Comparison of ENCODE assay signal across 8 mouse cellular contexts in genomic region chr11:60700320-60701185, GRCm38 (mm10). TPM values are rescaled to one million over a fixed set of nuclear protein-coding genes. Genes with fewer than 3 reads are reported as not detected.
DNase-seq lines count a peak whose midpoint lies in the region; ATAC-seq and TF ChIP-seq lines count a peak whose summit lies in the region.

No protein-coding gene starts in this region.

- WGBS in forebrain, postnatal 0 days: 20% methylated on average over 12 of the region's 12 CpGs
- WGBS in limb, embryonic 12.5 days: 35% methylated on average over 12 of the region's 12 CpGs
- 31% methylated on average over 12 of the region's 12 CpGs for WGBS in neural tube, embryonic 12.5 days

- TF ChIP-seq POLR2A in testis, adult 2 months (IDR thresholded peaks at IDR 0.05; ENCODE audit: control insufficient read depth, low read depth, low read length): no peak

- no peak for ATAC-seq in forebrain, postnatal 0 days
- ATAC-seq in limb, embryonic 12.5 days (ENCODE audit: insufficient number of reproducible peaks, insufficient read depth, low FRiP score, low TSS enrichment, low read depth): no peak
- ATAC-seq in neural tube, embryonic 12.5 days (ENCODE audit: low FRiP score, low read depth): 0 out of 2 replicates have a peak, but pooled peaks have one; percentile 23
- no peak for ATAC-seq in erythroid progenitor cell, adult 5-6 weeks (replicated peaks; ENCODE audit: low FRiP score, poor library complexity, severe bottlenecking)

- no peaks in the 10 kb centered on the region for H3K36me3 ChIP-seq in testis, adult 2 months (ENCODE audit: control insufficient read depth, insufficient read depth, low read length)
- peaks cover 13% of the 10 kb centered on the region; the same call in 1 of the 2 replicates for H3K36me3 ChIP-seq in forebrain, postnatal 0 days (ENCODE audit: insufficient read depth)
- H3K36me3 ChIP-seq in limb, embryonic 12.5 days: peaks cover 35% of the 10 kb centered on the region
- H3K36me3 ChIP-seq in neural tube, embryonic 12.5 days: peaks cover 20% of the 10 kb centered on the region

- H3K27me3 ChIP-seq in testis, adult 2 months (ENCODE audit: control insufficient read depth, insufficient read depth, low read length): no peaks in the 10 kb centered on the region
- no peaks in the 10 kb centered on the region for H3K27me3 ChIP-seq in forebrain, postnatal 0 days (ENCODE audit: insufficient read depth, low read length)
- H3K27me3 ChIP-seq in limb, embryonic 12.5 days: no peaks in the 10 kb centered on the region
- H3K27me3 ChIP-seq in neural tube, embryonic 12.5 days (replicated peaks): no peaks in the 10 kb centered on the region

- TF ChIP-seq CTCF in testis, adult 2 months (IDR thresholded peaks at IDR 0.05; ENCODE audit: control insufficient read depth, insufficient read depth, insufficient replicate concordance, low read depth, low read length): no peak
- TF ChIP-seq CTCF in forebrain, postnatal 0 days (IDR thresholded peaks at IDR 0.05; ENCODE audit: low read depth): 0 out of 2 replicates have a peak, but pooled peaks have one; percentile 8

- H3K9ac ChIP-seq in forebrain, postnatal 0 days: peak overlapping the region; percentile 78
- H3K9ac ChIP-seq in limb, embryonic 12.5 days (replicated peaks): peak overlapping the region; percentile 93
- H3K9ac ChIP-seq in neural tube, embryonic 12.5 days: peak overlapping the region; percentile 97

- peak; percentile 2 to 3 for DNase-seq in gastrocnemius, adult 8-10 months (ENCODE audit: low spot score in 2 of 2)
- no peak for DNase-seq in gastrocnemius, postnatal 25 days
- no peak for DNase-seq in testis, postnatal 14 days (ENCODE audit: low spot score)
- no peak for DNase-seq in forebrain, postnatal 0 days

- peak overlapping the region; percentile 86 for H3K4me2 ChIP-seq in forebrain, postnatal 0 days (ENCODE audit: low read depth)
- H3K4me2 ChIP-seq in limb, embryonic 12.5 days: peak overlapping the region; percentile 89
- peak overlapping the region; percentile 83 for H3K4me2 ChIP-seq in neural tube, embryonic 12.5 days (replicated peaks)

- H3K9me3 ChIP-seq in forebrain, postnatal 0 days (ENCODE audit: low read length): no peaks in the 10 kb centered on the region
- H3K9me3 ChIP-seq in limb, embryonic 12.5 days: no peaks in the 10 kb centered on the region
- no peaks in the 10 kb centered on the region for H3K9me3 ChIP-seq in neural tube, embryonic 12.5 days

- H3K4me3 ChIP-seq in testis, adult 2 months (ENCODE audit: control insufficient read depth, low read depth, low read length): peak overlapping the region; percentile 81
- H3K4me3 ChIP-seq in forebrain, postnatal 0 days (ENCODE audit: low read depth, low read length): peak overlapping the region; percentile 90
- peak overlapping the region; percentile 84 for H3K4me3 ChIP-seq in limb, embryonic 12.5 days (replicated peaks)
- H3K4me3 ChIP-seq in neural tube, embryonic 12.5 days: peak overlapping the region; percentile 88

- no peak overlapping the region for H3K27ac ChIP-seq in testis, adult 2 months (ENCODE audit: control insufficient read depth, insufficient read depth, low read depth, low read length)
- 0 out of 2 replicates have a peak overlapping the region, but pooled peaks have one; percentile 81 for H3K27ac ChIP-seq in forebrain, postnatal 0 days (ENCODE audit: low read depth, low read length)
- H3K27ac ChIP-seq in limb, embryonic 12.5 days: peak overlapping the region; percentile 90; the same call in 1 of the 2 replicates
- H3K27ac ChIP-seq in neural tube, embryonic 12.5 days: no peak overlapping the region

- peaks cover 25% of the 10 kb centered on the region for H3K4me1 ChIP-seq in testis, adult 2 months (ENCODE audit: control insufficient read depth, insufficient read depth, low read length)
- peaks cover 18% of the 10 kb centered on the region for H3K4me1 ChIP-seq in forebrain, postnatal 0 days (ENCODE audit: insufficient read depth)
- peaks cover 38% of the 10 kb centered on the region for H3K4me1 ChIP-seq in limb, embryonic 12.5 days (replicated peaks)
- H3K4me1 ChIP-seq in neural tube, embryonic 12.5 days: peaks cover 45% of the 10 kb centered on the region

RNA-seq across cellular contexts. Expression of gene Llgl1, which starts 1.0 kb away (rescaled TPM):
- total RNA-seq in gastrocnemius, adult 8-10 months (2022): 10 to 100 TPM in 1 of 4 experiments, 1 to 10 TPM in 3; 9.5 to 10.3 (median 9.8) TPM
- 1 to 10 TPM; 8.3 to 9.1 TPM for total RNA-seq in gastrocnemius, postnatal 25 days (2021)
- 14.6 and 16.9 TPM in 2 replicates for polyA plus RNA-seq in testis, adult 2 months (2012; rRNA removed)
- 27.8 and 32.2 TPM in 2 replicates for total RNA-seq in forebrain, postnatal 0 days (2014; rRNA removed)
- polyA plus RNA-seq in forebrain, postnatal 0 days (2015; fragmentation: Nextera tagmentation; extraction: Ambion mirVana): 25.3 and 30.1 TPM in 2 replicates
- 114 and 117 TPM in 2 replicates for polyA plus RNA-seq in limb, embryonic 12.5 days (2016; fragmentation: Nextera tagmentation; extraction: Ambion mirVana)
- 99.8 and 101 TPM in 2 replicates for polyA plus RNA-seq in neural tube, embryonic 12.5 days (2016; fragmentation: Nextera tagmentation; extraction: Ambion mirVana)
- total RNA-seq in erythroid progenitor cell, adult 5-6 weeks (2015; ENCODE audit: low replicate concordance): 5.4 and 19.1 TPM in 2 replicates
- total RNA-seq in erythroid progenitor cell, adult 5-6 weeks (2017; ENCODE audit: low replicate concordance): 6.9 and 9.2 TPM in 2 replicates

RNA-seq across cellular contexts. Expression of gene Flii, which starts 26.5 kb away (rescaled TPM):
- 100 to 1,000 TPM in 2 of 4 experiments, 10 to 100 TPM in 2; 96.0 to 116 (median 101) TPM for total RNA-seq in gastrocnemius, adult 8-10 months (2022)
- total RNA-seq in gastrocnemius, postnatal 25 days (2021): 10 to 100 TPM; 85.4 to 97.7 TPM
- polyA plus RNA-seq in testis, adult 2 months (2012; rRNA removed): 31.0 and 32.9 TPM in 2 replicates
- total RNA-seq in forebrain, postnatal 0 days (2014; rRNA removed): 80.7 and 104 TPM in 2 replicates
- 31.7 and 37.4 TPM in 2 replicates for polyA plus RNA-seq in forebrain, postnatal 0 days (2015; fragmentation: Nextera tagmentation; extraction: Ambion mirVana)
- polyA plus RNA-seq in limb, embryonic 12.5 days (2016; fragmentation: Nextera tagmentation; extraction: Ambion mirVana): 65.4 and 75.0 TPM in 2 replicates
- 71.4 and 72.8 TPM in 2 replicates for polyA plus RNA-seq in neural tube, embryonic 12.5 days (2016; fragmentation: Nextera tagmentation; extraction: Ambion mirVana)
- 39.8 and 50.5 TPM in 2 replicates for total RNA-seq in erythroid progenitor cell, adult 5-6 weeks (2015; ENCODE audit: low replicate concordance)
- 28.5 and 31.8 TPM in 2 replicates for total RNA-seq in erythroid progenitor cell, adult 5-6 weeks (2017; ENCODE audit: low replicate concordance)

RNA-seq across cellular contexts. Expression of gene Mief2, which starts 27.6 kb away (rescaled TPM):
- 10 to 100 TPM; 80.3 to 94.0 (median 84.3) TPM for total RNA-seq in gastrocnemius, adult 8-10 months (2022)
- 10 to 100 TPM; 73.9 to 91.2 TPM for total RNA-seq in gastrocnemius, postnatal 25 days (2021)
- 7.2 and 7.7 TPM in 2 replicates for polyA plus RNA-seq in testis, adult 2 months (2012; rRNA removed)
- 35.7 and 40.4 TPM in 2 replicates for total RNA-seq in forebrain, postnatal 0 days (2014; rRNA removed)
- 25.4 and 26.5 TPM in 2 replicates for polyA plus RNA-seq in forebrain, postnatal 0 days (2015; fragmentation: Nextera tagmentation; extraction: Ambion mirVana)
- polyA plus RNA-seq in limb, embryonic 12.5 days (2016; fragmentation: Nextera tagmentation; extraction: Ambion mirVana): 17.0 and 18.5 TPM in 2 replicates
- 17.5 and 19.5 TPM in 2 replicates for polyA plus RNA-seq in neural tube, embryonic 12.5 days (2016; fragmentation: Nextera tagmentation; extraction: Ambion mirVana)
- 0.42 TPM in 1 of 2 replicates, not detected in the other for total RNA-seq in erythroid progenitor cell, adult 5-6 weeks (2015; ENCODE audit: low replicate concordance)
- 0.39 TPM in 1 of 2 replicates, not detected in the other for total RNA-seq in erythroid progenitor cell, adult 5-6 weeks (2017; ENCODE audit: low replicate concordance)

Comparison
In these comparisons a context has a peak if more than half of its experiments do, and no peak if none do; other contexts are left out.
1. DNase-seq: peak in gastrocnemius, adult 8-10 months (2 of 2); none in gastrocnemius, postnatal 25 days (single experiment), testis, postnatal 14 days (single experiment) and forebrain, postnatal 0 days (single experiment).
2. H3K27ac ChIP-seq: peak in forebrain, postnatal 0 days (single experiment) and limb, embryonic 12.5 days (single experiment); none in testis, adult 2 months (single experiment) and neural tube, embryonic 12.5 days (single experiment).
3. RNA of gene Mief2, which starts 27.6 kb away (total RNA-seq): 73.9 to 91.2 TPM in gastrocnemius, postnatal 25 days, 80.3 to 94.0 TPM in gastrocnemius, adult 8-10 months and 35.7 to 40.4 TPM in forebrain, postnatal 0 days; 0.39 to 0.42 TPM in erythroid progenitor cell, adult 5-6 weeks; every median in the first group is over 10 times any median in the second.
4. Peak in every context shown above with its lines, with median percentiles within 50 percentile points of each other: H3K4me3 ChIP-seq, H3K4me2 ChIP-seq and H3K9ac ChIP-seq.